Mouse (Mus musculus): Measurements from ENCODE around the gene Cers2.

Gene Cers2

GRCm38 (mm10) chr3:95314486-95315093 is at the start of gene Cers2:
TSS of gene Cers2 (plus strand) at chr3:95314791.
- no peak for DNase-seq (ENCODE audit: low spot score in 2 of 2)

GRCm38 (mm10) chr3:95266052-95266451 is 48.5 kb upstream of the Cers2 start:
- no peak for DNase-seq (ENCODE audit: low spot score in 2 of 2)

GRCm38 (mm10) chr3:95267855-95268254 is 46.7 kb upstream of the Cers2 start:
- DNase-seq (ENCODE audit: low spot score in 2 of 2) = no peak

- no peak for DNase-seq (ENCODE audit: low spot score in 2 of 2)
Observed at GRCm38 (mm10) chr3:95269789-95270188, 44.8 kb upstream of the Cers2 start.

- DNase-seq (ENCODE audit: low spot score in 2 of 2) = no peak
Observed at GRCm38 (mm10) chr3:95270766-95271364, 43.7 kb upstream of the Cers2 start.

- no peak for DNase-seq (ENCODE audit: low spot score in 2 of 2)
Observed at GRCm38 (mm10) chr3:95273471-95273870, 41.1 kb upstream of the Cers2 start.

- DNase-seq (ENCODE audit: low spot score in 2 of 2) = no peak
Observed at GRCm38 (mm10) chr3:95274453-95274852, 40.1 kb upstream of the Cers2 start.

- DNase-seq (ENCODE audit: low spot score in 2 of 2) = no peak
Observed at GRCm38 (mm10) chr3:95275161-95275560, 39.4 kb upstream of the Cers2 start.

GRCm38 (mm10) chr3:95276428-95276934 is 38.1 kb upstream of the Cers2 start:
- no peak for DNase-seq (ENCODE audit: low spot score in 2 of 2)

- DNase-seq (ENCODE audit: low spot score in 2 of 2) = no peak
Observed at GRCm38 (mm10) chr3:95277149-95277551, 37.4 kb upstream of the Cers2 start.

- no peak for DNase-seq (ENCODE audit: low spot score in 2 of 2)
Observed at GRCm38 (mm10) chr3:95280747-95281146, 33.8 kb upstream of the Cers2 start.

GRCm38 (mm10) chr3:95281216-95282126 is 33.1 kb upstream of the Cers2 start, which contains the start of the genes Mindy1 and Prune1:
TSS of gene Mindy1 (plus strand) at chr3:95281345.
TSS of gene Prune1 (minus strand) at chr3:95282076.
- DNase-seq (ENCODE audit: low spot score in 2 of 2) = peak; percentile 97 to 99

GRCm38 (mm10) chr3:95282381-95282864 is 32.2 kb upstream of the Cers2 start:
- no peak for DNase-seq (ENCODE audit: low spot score in 2 of 2)

GRCm38 (mm10) chr3:95282865-95283588 is 31.6 kb upstream of the Cers2 start:
- DNase-seq (ENCODE audit: low spot score in 2 of 2) = peak; percentile 79 to 86

GRCm38 (mm10) chr3:95283589-95283941 is 31.0 kb upstream of the Cers2 start:
- no peak for DNase-seq (ENCODE audit: low spot score in 2 of 2)

- no peak for DNase-seq (ENCODE audit: low spot score in 2 of 2)
Observed at GRCm38 (mm10) chr3:95284062-95284461, 30.5 kb upstream of the Cers2 start.

- DNase-seq (ENCODE audit: low spot score in 2 of 2) = no peak
Observed at GRCm38 (mm10) chr3:95284501-95285281, 29.9 kb upstream of the Cers2 start.

- no peak for DNase-seq (ENCODE audit: low spot score in 2 of 2)
Observed at GRCm38 (mm10) chr3:95285390-95285789, 29.2 kb upstream of the Cers2 start.

- DNase-seq (ENCODE audit: low spot score in 2 of 2) = no peak
Observed at GRCm38 (mm10) chr3:95286011-95286410, 28.6 kb upstream of the Cers2 start.

GRCm38 (mm10) chr3:95286510-95286909 is 28.1 kb upstream of the Cers2 start:
- no peak for DNase-seq (ENCODE audit: low spot score in 2 of 2)

GRCm38 (mm10) chr3:95287541-95287940 is 27.1 kb upstream of the Cers2 start:
- no peak for DNase-seq (ENCODE audit: low spot score in 2 of 2)

Data from urinary bladder, postnatal 4 days (tissue).